Mouse (Mus musculus): ENCODE results near the gene Anks1b. TPM values are rescaled to one million over a fixed set of nuclear protein-coding genes. Genes with fewer than 3 reads are reported as not detected.

The Anks1b gene
- total and polyA plus RNA-seq, 3 experiments: not detected

DNA sequence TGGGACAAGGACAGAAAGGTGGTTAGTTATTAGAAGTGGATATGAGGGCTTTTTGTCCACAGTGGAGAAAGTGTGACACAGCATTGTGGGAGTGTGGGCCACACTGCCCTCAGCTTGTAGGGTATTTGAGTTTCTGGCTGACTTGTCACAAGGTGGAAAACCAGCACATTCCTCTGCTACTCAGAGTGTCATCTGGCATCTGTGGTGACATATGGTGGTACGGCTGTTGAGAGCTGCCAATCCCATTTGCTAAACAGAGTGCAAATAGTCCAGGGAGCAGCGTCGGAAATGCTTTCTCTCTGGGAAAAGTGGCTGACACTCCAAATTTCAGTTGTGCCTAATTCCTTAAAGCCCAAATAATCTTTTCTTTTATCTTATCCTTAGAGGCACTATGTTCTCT is 46.4 kb upstream of the Anks1b start:
- no peak for TF ChIP-seq SMC3 (IDR thresholded peaks at IDR 0.05; ENCODE audit: low read depth, low read length)
- TF ChIP-seq TAL1 (IDR thresholded peaks at IDR 0.05; ENCODE audit: low read length): no peak
- no peak for TF ChIP-seq BHLHE40 (IDR thresholded peaks at IDR 0.05; ENCODE audit: borderline replicate concordance, low read depth, low read length)
- TF ChIP-seq GABPA (IDR thresholded peaks at IDR 0.05; ENCODE audit: low read depth, low read length): no peak
- no peak for TF ChIP-seq KAT2A (conservative IDR thresholded peaks at IDR 0.05; ENCODE audit: low read depth, low read length)
- Histone ChIP-seq H3K27ac (ENCODE audit: control insufficient read depth, low read depth, low read length) (no peak overlapping the region), H3K9ac (ENCODE audit: control insufficient read depth, low read depth, low read length, poor library complexity, severe bottlenecking) (no peak overlapping the region), H3K79me2 (ENCODE audit: control insufficient read depth, insufficient read depth, low read length, poor library complexity) (no peaks in the 10 kb centered on the region), H3K4me1 (ENCODE audit: control insufficient read depth in 1 of 2, insufficient read depth in 2 of 2, low read length in 2 of 2) (no peaks in the 10 kb centered on the region), H3K36me3 (ENCODE audit: control insufficient read depth in 1 of 2, insufficient read depth in 2 of 2, low read length in 2 of 2) (no peaks in the 10 kb centered on the region), H3K4me3 (ENCODE audit: control insufficient read depth in 1 of 2, insufficient read depth in 1 of 2, low read depth in 2 of 2, low read length in 2 of 2) (no peak overlapping the region), H3K27me3 (ENCODE audit: control insufficient read depth in 1 of 2, insufficient read depth in 2 of 2, low read length in 2 of 2) (no peaks in the 10 kb centered on the region), H3K9me3 (replicated peaks; ENCODE audit: insufficient read depth, low read length) (no peaks in the 10 kb centered on the region)
- no peak for DNase-seq (ENCODE audit: low read depth, low spot score)

DNA sequence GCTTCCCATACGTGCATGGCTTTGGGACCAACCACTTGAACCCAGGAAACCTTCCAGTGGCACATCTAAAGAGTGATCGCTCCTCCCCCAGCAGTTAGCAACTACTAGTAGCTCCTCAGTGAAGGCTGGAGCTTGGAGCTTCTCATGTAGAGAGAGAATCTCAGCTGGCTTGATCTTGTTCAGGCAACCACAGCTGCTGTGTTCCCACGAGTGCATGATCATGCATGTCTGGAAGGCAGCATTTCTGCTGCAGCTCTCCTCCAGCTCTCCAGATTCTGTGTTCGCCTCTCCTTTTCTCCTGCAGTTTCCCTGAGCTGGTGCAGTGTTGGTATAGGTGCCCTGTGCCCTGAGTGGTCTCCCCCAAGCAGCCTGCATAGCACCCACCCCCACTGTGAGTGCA is 41.0 kb upstream of the Anks1b start:
- no peaks in the 10 kb centered on the region for H3K9me3 ChIP-seq (replicated peaks; ENCODE audit: insufficient read depth, low read length)
- no peaks in the 10 kb centered on the region for H3K79me2 ChIP-seq (ENCODE audit: control insufficient read depth, insufficient read depth, low read length, poor library complexity)
- no peak overlapping the region for H3K4me3 ChIP-seq (ENCODE audit: control insufficient read depth in 1 of 2, insufficient read depth in 1 of 2, low read depth in 2 of 2, low read length in 2 of 2)
- no peaks in the 10 kb centered on the region for H3K4me1 ChIP-seq (ENCODE audit: control insufficient read depth in 1 of 2, insufficient read depth in 2 of 2, low read length in 2 of 2)
- no peaks in the 10 kb centered on the region for H3K27me3 ChIP-seq (ENCODE audit: control insufficient read depth in 1 of 2, insufficient read depth in 2 of 2, low read length in 2 of 2)
- H3K36me3 ChIP-seq (ENCODE audit: control insufficient read depth in 1 of 2, insufficient read depth in 2 of 2, low read length in 2 of 2): no peaks in the 10 kb centered on the region
- no peak overlapping the region for H3K9ac ChIP-seq (ENCODE audit: control insufficient read depth, low read depth, low read length, poor library complexity, severe bottlenecking)
- TF ChIP-seq CTCF (IDR thresholded peaks at IDR 0.05 in 2 of 3, conservative IDR thresholded peaks at IDR 0.05 in 1 of 3; ENCODE audit: control insufficient read depth in 1 of 3, insufficient read depth in 1 of 3, low read depth in 2 of 3, low read length in 3 of 3, poor library complexity in 1 of 3, severe bottlenecking in 1 of 3): no peak
- no peak overlapping the region for H3K27ac ChIP-seq (ENCODE audit: control insufficient read depth, low read depth, low read length)
- no peak for DNase-seq (ENCODE audit: low read depth, low spot score)

DNA sequence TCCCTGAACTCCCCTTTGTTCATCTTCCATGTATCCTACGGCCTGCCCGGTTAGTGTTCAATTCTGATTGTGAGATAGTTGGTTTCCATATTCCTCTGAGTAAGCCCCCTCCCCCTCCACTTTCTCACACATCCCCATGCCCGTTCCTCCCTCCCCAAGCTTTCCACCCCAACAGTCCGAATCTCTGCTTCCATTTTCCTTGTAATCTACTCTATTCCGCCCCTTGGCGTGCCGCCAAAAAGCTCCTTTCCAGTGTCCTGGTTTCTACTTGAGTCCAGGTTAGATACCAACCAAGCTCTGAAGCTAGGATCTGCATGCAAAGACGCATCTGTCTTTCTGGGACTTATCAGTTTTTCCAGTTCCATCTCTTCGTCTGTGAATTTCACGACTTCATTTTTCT is 40.1 kb upstream of the Anks1b start:
- no peak for TF ChIP-seq RAD21 (IDR thresholded peaks at IDR 0.05; ENCODE audit: low read depth, low read length)
- no peak for TF ChIP-seq KAT2A (conservative IDR thresholded peaks at IDR 0.05; ENCODE audit: low read depth, low read length)
- no peak for TF ChIP-seq ZNF384 (IDR thresholded peaks at IDR 0.05; ENCODE audit: low read depth, low read length)
- TF ChIP-seq GATA1 (IDR thresholded peaks at IDR 0.05; ENCODE audit: low read depth, low read length): no peak
- Histone ChIP-seq H3K79me2 (ENCODE audit: control insufficient read depth, insufficient read depth, low read length, poor library complexity) (no peaks in the 10 kb centered on the region), H3K9me3 (replicated peaks; ENCODE audit: insufficient read depth, low read length) (no peaks in the 10 kb centered on the region), H3K9ac (ENCODE audit: control insufficient read depth, low read depth, low read length, poor library complexity, severe bottlenecking) (no peak overlapping the region), H3K27me3 (ENCODE audit: control insufficient read depth in 1 of 2, insufficient read depth in 2 of 2, low read length in 2 of 2) (no peaks in the 10 kb centered on the region), H3K4me1 (ENCODE audit: control insufficient read depth in 1 of 2, insufficient read depth in 2 of 2, low read length in 2 of 2) (no peaks in the 10 kb centered on the region), H3K27ac (ENCODE audit: control insufficient read depth, low read depth, low read length) (no peak overlapping the region), H3K36me3 (ENCODE audit: control insufficient read depth in 1 of 2, insufficient read depth in 2 of 2, low read length in 2 of 2) (no peaks in the 10 kb centered on the region), H3K4me3 (ENCODE audit: control insufficient read depth in 1 of 2, insufficient read depth in 1 of 2, low read depth in 2 of 2, low read length in 2 of 2) (no peak overlapping the region)
- no peak for DNase-seq (ENCODE audit: low read depth, low spot score)

DNA sequence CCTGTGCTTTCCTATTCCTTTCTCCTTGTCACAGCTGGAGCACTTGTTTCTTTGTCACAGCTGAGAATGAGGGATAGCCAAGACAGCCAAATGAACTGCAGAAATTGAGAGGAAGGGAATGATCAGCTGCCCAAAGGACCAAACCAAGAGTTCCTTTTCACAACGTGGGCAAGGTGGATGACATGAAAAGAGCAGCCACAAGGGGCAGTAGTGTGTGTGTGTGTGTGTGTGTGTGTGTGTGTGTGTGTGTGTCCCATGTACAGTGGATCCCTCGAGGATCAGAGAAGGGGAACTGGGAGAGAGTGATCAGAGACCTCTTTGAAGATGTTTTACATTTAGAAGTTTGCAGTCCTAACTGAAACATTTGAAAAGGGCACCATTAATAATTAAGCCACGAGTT is 35.8 kb upstream of the Anks1b start:
- Histone ChIP-seq H3K9me3 (replicated peaks; ENCODE audit: insufficient read depth, low read length) (no peaks in the 10 kb centered on the region), H3K4me3 (ENCODE audit: control insufficient read depth in 1 of 2, insufficient read depth in 1 of 2, low read depth in 2 of 2, low read length in 2 of 2) (no peak overlapping the region), H3K79me2 (ENCODE audit: control insufficient read depth, insufficient read depth, low read length, poor library complexity) (no peaks in the 10 kb centered on the region), H3K27me3 (ENCODE audit: control insufficient read depth in 1 of 2, insufficient read depth in 2 of 2, low read length in 2 of 2) (no peaks in the 10 kb centered on the region), H3K27ac (ENCODE audit: control insufficient read depth, low read depth, low read length) (no peak overlapping the region), H3K36me3 (ENCODE audit: control insufficient read depth in 1 of 2, insufficient read depth in 2 of 2, low read length in 2 of 2) (no peaks in the 10 kb centered on the region), H3K4me1 (ENCODE audit: control insufficient read depth in 1 of 2, insufficient read depth in 2 of 2, low read length in 2 of 2) (no peaks in the 10 kb centered on the region), H3K9ac (ENCODE audit: control insufficient read depth, low read depth, low read length, poor library complexity, severe bottlenecking) (no peak overlapping the region)
- TF ChIP-seq SIN3A (IDR thresholded peaks at IDR 0.05; ENCODE audit: low read length) (no peak), MXI1 (IDR thresholded peaks at IDR 0.05; ENCODE audit: low read depth, low read length) (no peak), ELF1 (IDR thresholded peaks at IDR 0.05; ENCODE audit: low read depth, low read length) (no peak), MAX (IDR thresholded peaks at IDR 0.05; ENCODE audit: low read length) (no peak), ZNF384 (IDR thresholded peaks at IDR 0.05; ENCODE audit: low read depth, low read length) (no peak), KAT2A (conservative IDR thresholded peaks at IDR 0.05; ENCODE audit: low read depth, low read length) (no peak), MYC (IDR thresholded peaks at IDR 0.05; ENCODE audit: low read depth, low read length) (no peak)
- DNase-seq (ENCODE audit: low read depth, low spot score): peak; percentile 11
